Mouse (Mus musculus): ENCODE data around the gene Fam76b. TPM values are rescaled to one million over a fixed set of nuclear protein-coding genes. Genes with fewer than 3 reads are reported as not detected.

Gene Fam76b
- 15.3 TPM for polyA plus RNA-seq (2017; shearing (Covaris generic))

DNA sequence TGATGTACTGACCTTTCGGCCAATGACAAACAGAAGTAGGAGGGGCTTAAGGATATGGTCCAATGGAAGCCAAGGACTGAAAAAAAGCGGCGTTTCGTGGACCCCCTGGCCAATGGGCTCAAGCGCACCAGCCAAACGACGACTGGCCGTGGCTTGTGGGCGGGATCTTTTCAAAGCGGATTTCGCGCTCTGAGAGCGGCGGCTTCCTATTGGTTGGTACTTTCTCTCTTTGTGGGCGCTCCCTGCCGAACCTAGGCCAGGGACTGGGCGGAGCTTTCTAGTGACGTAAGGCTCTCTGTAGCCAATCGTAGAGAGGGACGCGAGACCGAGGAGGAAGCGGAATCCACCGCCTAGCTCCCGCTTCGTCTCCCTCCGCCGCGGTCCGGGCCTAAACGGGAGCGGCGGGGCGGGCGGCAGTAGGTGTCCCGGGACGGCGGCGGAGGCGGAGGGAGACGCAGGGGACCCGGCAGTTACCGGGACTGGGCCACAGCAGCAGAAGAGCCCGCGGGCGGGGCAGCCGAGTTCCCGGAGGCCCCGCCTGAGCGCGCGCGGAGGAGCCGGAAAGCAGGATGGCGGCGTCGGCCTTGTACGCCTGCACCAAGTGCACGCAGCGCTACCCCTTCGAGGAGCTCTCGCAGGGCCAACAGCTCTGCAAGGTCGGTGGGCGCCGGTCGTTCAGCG lies at the start of gene Fam76b:
Gene Fam76b, plus strand, starts transcription at position 311 of the 681 bp plus-strand sequence.

DNA sequence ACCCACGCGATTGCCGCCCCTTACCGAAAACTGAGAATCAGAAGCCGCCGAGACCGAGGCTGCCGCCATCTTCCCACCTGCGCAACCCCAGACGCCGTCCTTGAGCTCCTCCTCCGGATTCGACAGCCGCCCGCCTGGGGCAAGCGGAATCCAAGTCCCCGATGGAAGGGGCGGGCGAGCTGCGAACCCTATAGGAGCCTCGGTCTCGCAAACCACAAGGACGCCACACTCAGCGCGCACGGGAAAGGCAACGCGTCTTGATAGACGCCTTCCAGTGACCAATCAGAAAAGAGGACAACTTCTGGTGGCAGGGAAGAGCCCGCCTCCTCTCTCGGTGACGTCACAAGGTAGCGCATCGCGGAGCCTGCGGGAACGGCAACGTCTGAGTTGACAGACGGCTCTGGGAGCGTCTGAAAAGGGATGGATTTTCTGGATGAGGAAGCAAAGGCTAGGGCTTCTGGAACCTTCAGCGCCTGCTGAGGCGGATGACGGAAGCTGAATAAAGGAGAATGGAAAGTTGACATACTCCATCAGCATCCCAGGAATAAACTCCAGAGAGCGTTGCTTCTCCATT lies 597 bp upstream of the Fam76b start, which contains the start of gene Cep57:
Gene Cep57, minus strand, starts transcription at position 276 of the 574 bp plus-strand sequence.

Other genes starting within 250 kb of the Fam76b start
- 17.1 TPM for gene Mtmr2, start 79.3 kb upstream of the Fam76b start, polyA plus RNA-seq (2017; shearing (Covaris generic))
- 62.3 TPM for gene Cep57, start 609 bp upstream of the Fam76b start, polyA plus RNA-seq (2017; shearing (Covaris generic))

All from CD4-positive, CD25-positive, alpha-beta regulatory T cell, adult 9 weeks (primary cell).